Mouse (Mus musculus): ENCODE measurements around the gene Nmnat3.

Nmnat3 gene

DNA sequence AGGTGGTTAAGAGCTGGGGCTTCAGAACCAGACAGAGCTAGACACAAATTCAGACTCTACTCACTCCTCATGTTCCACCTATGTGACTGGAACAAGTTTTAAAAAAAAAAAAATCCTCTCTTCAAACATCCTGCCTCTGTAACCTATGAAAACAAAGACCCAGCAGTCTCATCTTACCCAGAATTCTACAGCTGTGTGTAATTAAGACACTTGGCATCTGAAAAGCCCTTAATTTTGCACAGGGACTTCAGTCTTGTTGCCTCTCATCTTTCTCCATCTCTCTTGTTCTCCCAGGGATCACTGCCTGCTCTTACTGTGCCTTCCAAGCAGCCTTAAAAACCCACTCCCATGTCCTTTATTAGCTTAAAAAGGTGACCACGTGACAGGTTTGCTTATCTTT is 133.4 kb downstream of the Nmnat3 start:
- DNase-seq (ENCODE audit: low read depth, low spot score) = no peak

DNA sequence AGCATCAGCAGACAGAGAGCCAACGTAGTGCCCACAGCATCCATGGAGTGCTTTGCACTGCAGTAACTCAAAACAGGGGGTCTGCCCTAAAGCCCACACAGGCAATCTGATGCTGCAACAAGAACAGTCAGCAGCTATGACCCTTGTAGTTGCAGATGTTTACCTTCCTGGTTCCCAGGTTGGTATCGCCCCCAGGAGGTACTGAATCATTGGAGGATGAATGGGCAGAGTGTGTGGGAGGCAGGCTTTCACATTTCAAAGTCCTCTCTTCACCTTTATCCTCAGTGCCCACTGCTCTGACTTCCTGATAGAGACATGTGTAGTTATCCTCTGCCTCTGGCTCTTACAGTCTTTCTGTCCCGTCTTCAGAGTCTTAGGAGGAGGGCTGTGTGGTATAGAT is 134.7 kb downstream of the Nmnat3 start:
- DNase-seq (ENCODE audit: low read depth, low spot score) = no peak

DNA sequence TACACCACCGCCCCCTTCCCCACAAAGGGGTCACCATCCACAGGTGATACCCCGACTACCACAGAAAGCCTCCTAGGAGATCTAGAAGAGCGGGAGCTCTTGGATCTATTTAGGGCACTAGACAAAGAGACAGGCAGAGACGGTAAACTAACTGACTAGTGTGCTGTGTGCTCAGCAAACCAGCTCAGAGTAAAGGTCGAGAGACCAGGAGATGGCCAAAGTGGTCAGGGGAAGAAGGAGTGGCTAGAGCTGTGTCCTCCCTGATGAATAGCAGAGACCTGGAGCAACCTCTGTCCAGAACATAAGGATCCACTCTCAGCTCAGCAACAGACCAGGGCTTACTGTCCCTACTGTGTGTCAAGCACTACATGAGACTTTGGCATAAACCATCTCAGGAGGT is 135.4 kb downstream of the Nmnat3 start, which contains the start of gene Rbp1:
Rbp1 (plus strand) TSS at position 306 of the 400 bp plus-strand sequence.
- DNase-seq (ENCODE audit: low read depth, low spot score) = no peak

DNA sequence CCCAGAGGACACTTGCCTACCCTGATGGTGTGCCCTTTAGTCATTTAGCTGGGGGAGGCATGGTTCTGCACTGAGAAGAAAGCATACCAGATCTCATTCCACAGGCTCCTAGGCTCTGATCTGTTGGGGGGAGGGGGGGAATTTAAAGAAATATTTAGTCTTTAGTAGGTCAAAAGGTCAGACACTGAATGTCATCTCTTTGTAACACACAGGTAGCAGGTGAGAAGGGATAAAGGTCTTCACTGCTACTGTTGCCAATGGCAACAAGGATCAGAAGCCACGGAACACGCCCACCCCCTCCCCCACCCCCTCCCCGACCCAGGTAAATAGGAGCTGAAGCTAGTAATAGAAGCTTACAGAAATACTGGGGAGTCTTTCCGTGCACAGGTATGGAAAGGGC is 136.5 kb downstream of the Nmnat3 start:
- no peak for DNase-seq (ENCODE audit: low read depth, low spot score)

DNA sequence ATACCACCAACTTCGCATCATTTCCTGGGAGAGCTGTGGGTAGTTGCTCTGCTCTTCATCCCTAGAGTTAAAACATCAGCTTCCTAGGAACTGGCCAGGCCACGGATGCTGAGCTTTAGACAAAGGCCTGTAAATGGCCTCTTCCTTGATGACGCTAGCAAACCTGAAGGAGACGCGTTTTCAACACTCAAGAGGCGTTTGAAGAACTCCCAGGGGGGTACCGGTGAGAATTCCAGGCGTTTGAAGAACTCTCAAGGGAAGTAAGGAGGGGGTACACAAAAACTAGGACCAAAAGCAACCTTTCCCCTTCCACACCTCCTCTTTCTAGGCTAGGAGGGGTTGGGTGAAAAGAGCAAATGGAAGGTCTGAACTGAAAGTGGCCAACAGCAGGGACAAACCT is 137.1 kb downstream of the Nmnat3 start:
- DNase-seq (ENCODE audit: low read depth, low spot score) = no peak

DNA sequence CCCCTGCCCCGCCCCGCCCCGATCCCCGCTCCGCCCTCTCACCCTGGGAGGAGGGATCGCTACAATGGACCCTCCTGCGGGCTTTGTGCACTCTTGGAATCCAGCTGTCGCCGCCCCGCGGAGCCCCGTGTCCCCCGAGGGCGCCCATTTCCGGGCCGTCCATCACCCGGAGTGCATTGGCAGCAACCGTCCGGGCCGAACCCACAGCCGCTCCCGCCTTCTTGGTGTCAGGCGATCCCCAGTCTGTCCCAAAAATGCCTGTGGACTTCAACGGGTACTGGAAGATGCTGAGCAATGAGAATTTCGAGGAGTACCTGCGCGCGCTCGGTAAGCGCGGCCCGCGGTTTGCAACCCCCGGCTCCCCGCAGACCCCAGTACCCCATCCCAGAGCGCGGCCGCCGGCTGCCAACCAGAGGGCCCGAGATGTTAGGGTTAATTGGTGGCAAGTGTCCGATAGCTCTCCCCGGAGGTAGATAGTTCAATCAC is 137.5 kb downstream of the Nmnat3 start:
- peak; percentile 61 for DNase-seq (ENCODE audit: low read depth, low spot score)

DNA sequence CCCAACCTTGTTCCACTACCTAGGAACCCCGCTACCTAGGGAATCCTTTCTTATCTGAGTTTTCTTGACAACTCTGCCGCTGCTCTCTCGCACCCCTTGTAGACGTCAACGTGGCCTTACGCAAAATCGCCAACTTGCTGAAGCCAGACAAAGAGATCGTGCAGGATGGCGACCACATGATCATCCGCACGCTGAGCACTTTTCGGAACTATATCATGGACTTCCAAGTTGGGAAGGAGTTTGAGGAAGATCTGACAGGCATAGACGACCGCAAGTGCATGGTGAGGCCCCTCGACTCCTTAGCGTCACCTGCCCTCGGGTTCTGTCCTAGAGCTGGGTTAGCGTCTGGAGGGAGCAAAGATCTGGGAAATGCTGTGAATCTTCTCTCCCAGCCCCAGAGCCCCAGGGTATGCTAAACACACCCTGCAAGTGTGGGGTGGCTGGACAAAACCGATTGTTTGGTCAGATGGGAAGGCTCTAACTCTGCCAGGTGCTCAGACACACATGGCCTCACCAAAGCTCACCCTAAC is 138.2 kb downstream of the Nmnat3 start:
- no peak for DNase-seq (ENCODE audit: low read depth, low spot score)

DNA sequence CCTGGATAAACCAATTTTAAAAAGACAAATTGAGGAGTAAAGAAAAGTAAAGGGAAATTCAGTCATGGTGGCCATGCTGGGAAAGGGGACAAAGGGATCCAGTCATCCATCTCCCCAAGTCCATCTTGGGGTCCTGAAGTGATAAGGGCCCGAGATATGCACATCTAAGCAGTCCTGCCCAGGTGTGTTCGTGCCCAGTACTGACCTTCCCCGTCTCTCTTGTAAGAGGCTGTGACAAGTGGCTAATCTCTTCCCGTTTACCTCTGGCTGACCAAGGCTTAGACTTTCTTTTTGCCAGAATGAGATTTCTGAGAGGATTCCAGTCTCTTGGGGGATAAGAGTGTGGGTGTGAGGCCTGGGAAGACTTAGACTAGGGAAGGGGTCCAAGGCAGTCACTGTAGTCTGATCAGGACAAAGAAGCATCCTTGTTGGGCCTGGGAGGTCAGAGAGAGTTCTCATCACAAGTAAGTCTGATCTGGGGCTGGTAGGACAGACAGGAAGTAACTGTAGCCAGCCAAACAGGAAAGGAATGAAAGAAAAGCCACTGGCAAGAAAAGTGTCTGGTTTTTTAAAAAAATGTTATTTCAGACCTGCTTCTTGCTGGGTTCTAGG is 140.8 kb downstream of the Nmnat3 start:
- DNase-seq (ENCODE audit: low read depth, low spot score) = no peak

DNA sequence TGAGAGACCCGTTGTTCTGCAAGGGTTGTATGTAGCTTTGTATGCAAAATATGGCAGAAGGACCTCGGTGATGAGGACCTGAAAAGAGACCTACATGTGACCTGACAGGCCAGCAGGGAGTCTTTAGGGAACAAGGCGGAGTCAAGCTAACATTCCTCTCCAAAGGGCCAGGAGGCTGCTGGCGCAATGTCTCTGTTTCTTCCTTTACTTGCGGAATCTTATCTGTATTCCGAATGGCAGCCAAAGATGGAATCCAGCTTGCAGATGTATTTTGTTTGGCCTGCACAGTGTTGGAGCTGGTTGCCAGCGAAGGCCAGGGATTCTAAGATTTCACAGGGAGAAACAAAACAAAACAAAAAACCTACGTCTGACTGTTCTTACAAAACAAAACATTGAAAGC is 141.5 kb downstream of the Nmnat3 start:
- DNase-seq (ENCODE audit: low read depth, low spot score) = no peak

DNA sequence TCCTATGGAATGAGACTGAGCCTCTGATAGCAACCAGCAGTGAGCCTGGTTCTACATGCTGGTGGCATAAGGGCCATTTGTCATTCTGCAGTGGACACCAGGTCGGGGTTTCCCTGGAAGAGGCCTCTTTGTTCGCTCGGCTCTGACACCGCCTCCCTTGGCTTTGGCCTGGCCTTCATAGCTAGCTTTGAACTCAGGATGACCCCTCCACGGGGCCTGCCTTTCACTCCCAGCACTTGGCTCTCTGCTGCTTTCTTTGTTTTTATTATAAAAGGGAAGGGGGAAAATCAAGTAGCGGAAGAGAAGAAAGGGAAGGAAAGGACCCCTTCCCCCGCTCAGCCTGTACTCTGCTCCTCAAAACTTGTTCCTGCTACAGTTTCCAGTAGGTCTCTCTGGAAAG is 142.6 kb downstream of the Nmnat3 start:
- DNase-seq (ENCODE audit: low read depth, low spot score) = no peak

DNA sequence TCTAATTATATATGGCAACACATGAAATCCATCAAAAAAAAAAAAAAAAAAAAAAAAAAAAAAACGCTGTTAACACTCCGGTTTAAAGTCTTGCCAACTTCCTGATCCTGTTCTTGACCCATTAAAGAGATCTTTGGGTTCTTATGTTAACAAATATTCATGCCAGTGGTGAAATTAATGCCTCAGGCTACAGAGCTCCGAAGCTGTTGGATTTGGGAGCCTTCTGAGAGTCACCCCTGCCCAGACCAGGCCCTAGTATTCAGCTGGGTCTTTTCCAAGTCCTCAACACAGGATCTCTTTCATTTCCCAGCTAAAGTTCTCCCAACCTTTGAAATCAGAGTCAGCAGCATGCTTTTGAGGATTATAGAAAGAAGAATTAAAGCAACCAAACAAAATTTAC is 143.3 kb downstream of the Nmnat3 start:
- no peak for DNase-seq (ENCODE audit: low read depth, low spot score)

DNA sequence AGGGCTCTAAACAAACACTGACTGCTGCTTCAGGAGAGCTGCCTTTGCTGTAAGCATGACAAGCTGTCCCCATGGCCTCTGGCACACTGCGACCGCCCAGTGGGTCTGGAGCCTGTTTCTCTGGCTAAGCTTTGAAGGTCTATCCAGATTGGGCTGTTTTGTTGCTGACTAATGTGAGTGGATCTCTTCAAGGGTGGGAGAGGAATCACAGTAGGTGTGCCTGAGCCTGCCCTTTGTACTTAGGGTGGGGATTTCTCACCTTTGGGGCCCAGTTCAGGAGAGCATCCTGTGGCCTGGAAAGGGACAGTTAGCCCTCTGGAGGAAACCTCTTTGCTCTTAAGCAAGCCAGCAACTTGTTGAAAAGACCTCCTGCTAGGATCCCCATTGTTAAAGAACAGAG is 145.8 kb downstream of the Nmnat3 start:
- DNase-seq (ENCODE audit: low read depth, low spot score) = no peak

DNA sequence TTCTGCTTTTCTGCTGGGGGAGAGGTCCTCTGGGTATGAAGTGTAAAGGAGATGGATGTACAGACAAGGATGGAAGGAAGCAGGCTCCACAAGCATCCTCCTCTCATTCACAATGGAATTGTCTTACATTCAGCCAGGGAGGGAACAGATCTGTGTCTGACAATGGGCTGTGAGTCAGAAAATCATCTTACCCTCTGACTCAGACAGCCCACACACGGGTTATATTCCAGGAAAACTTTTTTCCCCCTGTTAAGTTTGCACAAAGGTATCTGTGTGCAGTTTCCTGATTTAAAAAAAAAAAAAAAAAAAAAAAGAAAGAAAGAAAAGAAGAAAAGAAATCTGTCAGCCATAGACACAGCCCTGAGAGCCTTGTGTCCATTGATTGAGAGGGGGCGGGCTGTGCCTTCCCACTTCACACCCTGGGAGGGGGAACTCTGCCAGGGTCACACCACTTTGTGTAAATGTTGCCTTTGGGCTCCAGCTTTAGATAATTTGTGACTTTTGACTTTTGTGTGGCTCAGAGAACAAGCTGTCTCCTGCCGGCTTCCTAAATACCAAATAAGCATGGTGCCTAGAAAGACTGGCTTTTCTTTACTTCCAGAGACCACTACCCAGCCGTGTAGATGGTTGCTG is 146.8 kb downstream of the Nmnat3 start:
- DNase-seq (ENCODE audit: low read depth, low spot score) = no peak

DNA sequence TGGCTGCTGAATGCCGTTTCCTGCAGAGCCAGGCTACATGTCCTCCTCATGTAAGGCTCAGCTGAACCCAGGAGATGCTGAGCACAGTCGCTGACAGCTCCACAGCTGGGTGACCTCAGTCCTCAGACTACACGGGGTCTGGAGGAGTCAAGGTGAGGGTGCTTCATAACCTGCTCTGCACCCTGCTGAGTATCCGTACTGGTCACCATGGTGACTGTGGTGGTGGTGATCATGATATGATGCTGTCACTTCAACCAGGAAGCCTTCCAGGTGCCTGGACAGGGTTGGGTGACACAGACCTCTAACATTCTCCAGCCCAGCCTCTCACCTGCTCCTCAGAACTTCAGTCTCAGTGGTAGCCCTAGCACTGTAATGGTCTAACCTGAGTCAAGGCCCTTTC is 150.6 kb downstream of the Nmnat3 start:
- DNase-seq (ENCODE audit: low read depth, low spot score) = no peak

DNA sequence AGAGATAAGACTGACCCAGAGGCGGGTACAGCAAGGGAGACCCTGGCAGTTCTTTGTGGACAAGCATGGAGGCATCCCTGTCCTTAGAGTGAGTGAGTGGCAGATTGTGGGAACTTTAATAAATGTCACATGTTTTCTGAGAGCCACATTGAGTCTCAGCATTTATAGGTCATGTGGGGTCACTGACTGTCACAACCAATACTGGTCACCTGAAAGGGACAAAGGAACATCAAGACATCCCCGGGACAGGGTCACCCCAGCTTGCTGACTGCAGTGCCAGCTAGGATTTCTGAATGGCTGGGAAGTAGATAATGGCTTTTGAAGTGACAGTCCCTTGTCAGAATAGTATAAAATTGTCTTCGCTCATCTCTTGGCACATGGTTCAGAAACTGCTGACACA is 151.9 kb downstream of the Nmnat3 start:
- no peak for DNase-seq (ENCODE audit: low read depth, low spot score)

DNA sequence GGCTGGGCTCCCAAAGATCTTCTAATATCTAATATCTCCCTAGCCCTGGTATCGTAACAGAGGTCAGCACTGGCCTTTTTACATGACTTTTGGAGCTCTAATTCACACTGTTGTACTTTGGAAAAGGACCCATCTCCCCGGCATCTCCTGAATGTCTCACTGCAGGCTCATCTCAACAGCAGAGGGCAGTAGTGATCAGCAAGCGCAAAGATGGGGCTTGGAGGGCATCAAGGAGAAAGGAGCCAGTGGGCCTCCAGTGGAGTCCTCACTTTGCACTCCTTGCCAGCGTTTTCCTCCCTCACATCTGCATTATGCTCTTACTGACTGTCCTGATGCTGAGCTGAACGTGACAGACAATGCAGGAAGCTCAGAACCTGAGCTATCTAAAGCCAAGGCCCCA is 155.4 kb downstream of the Nmnat3 start:
- DNase-seq (ENCODE audit: low read depth, low spot score) = no peak

DNA sequence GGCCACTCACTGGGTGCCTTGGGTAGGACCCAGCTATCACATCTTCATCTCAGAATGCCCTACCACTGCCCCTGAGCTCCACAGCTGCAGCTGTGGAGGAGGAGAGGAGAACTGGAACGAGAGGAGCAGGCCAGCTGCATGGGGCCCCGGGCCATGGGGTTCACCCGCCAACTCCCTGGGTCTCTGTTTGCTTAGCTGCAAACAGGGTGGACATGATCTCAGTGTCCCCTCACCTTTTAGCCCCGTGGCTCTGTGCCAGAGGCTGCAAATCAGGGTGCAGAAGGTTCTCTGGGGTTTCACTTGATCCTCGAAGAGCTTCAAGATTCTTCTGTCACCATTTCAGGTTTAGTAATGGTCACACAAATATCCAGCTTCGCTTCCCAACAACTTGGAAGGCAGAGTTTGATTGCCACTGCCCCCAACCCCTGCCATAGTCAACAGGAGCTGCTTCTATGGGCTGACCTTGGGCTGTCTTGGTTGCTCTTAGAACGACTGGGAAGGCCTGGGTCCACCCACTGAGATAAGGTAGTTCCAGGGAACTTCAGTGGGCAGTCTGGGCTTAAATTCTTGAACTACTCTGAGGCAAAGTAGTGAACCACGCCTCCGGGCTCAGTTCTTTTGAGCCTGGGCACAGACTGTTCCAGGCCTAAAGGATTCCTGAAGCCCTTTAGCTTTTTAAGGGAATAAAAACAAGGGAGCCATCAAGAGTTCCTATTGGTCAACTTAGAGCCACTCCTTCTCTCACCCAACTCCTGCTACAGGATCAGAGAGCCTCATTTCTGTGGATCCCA is 158.3 kb downstream of the Nmnat3 start:
- DNase-seq (ENCODE audit: low read depth, low spot score) = no peak

DNA sequence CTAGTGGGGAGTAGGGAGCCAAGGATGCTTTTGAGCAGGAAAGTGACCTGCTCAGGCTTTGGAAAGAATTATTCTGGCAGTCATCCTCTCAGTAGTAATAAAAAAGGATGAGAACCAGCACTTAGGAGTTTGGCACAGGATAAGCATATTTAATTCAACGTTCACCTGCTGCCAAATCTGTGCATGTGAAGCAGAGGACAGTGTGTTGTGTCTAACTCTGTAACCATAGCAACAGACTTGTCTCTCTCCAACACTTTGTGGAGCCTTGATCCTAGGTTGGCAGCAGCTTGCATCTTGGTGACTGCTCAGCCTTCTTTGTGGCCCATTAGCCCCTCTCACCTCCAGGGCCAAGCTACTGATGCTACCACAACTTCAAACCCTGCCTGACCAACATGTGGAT is 163.7 kb downstream of the Nmnat3 start:
- no peak for DNase-seq (ENCODE audit: low read depth, low spot score)

DNA sequence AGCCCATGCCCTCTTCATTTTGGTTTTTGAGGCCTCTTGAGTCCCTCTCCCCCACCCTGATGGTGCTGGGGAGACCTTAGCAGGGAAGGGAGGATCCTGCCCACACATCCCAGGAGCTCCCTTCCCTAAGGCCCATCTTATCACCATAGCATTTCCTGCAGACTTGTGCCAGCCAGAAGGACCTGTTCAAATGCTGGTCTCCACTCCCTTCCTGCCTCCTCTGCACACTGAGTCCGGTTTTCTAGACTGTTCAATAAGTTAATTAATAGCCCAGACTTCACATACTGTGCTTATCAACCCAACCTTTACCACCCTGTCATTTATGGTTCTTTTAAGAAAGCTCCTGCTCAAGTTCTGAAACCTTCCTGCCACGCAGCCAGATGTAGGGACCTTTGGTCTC is 179.5 kb downstream of the Nmnat3 start:
- no peak for DNase-seq (ENCODE audit: low read depth, low spot score)
